Mouse (Mus musculus): ENCODE results near the gene Gatad2a. TPM values are rescaled to one million over a fixed set of nuclear protein-coding genes. Genes with fewer than 3 reads are reported as not detected.

Gene Gatad2a
- polyA plus RNA-seq, 1 experiment from 2014 or later: 26.6 TPM

GRCm38 (mm10) chr8:69876097-69876496, 120.1 kb downstream of the Gatad2a start:
- H3K4me2 ChIP-seq: no peak overlapping the region
- no peaks in the 10 kb centered on the region for H3K9me3 ChIP-seq
- H3K27me3 ChIP-seq: peaks cover 47% of the 10 kb centered on the region
- peaks cover 11% of the 10 kb centered on the region for H3K4me1 ChIP-seq (replicated peaks)
- 50% methylated on average over 10 of the region's 10 CpGs for WGBS
- no peak overlapping the region for H3K9ac ChIP-seq
- H3K27ac ChIP-seq: no peak overlapping the region
- ATAC-seq (ENCODE audit: low FRiP score): no peak
- no peak overlapping the region for H3K4me3 ChIP-seq
- H3K36me3 ChIP-seq: peaks cover 18% of the 10 kb centered on the region

- Histone ChIP-seq H3K27ac (no peak overlapping the region), H3K36me3 (peaks cover 32% of the 10 kb centered on the region), H3K27me3 (peaks cover 33% of the 10 kb centered on the region), H3K9me3 (no peaks in the 10 kb centered on the region), H3K4me2 (no peak overlapping the region), H3K9ac (no peak overlapping the region), H3K4me1 (replicated peaks) (0 out of 2 replicates have a peak, but pooled peaks cover 2% of the 10 kb centered on the region), H3K4me3 (no peak overlapping the region)
- no peak for ATAC-seq (ENCODE audit: low FRiP score)
- 88% methylated on average over 13 of the region's 13 CpGs for WGBS
Measured at GRCm38 (mm10) chr8:69874654-69875053, 121.5 kb downstream of the Gatad2a start.

GRCm38 (mm10) chr8:69874155-69874554, 122.0 kb downstream of the Gatad2a start:
- no peak overlapping the region for H3K4me2 ChIP-seq
- peaks cover 28% of the 10 kb centered on the region for H3K27me3 ChIP-seq
- no peak for ATAC-seq (ENCODE audit: low FRiP score)
- 15% methylated on average over 9 of the region's 9 CpGs for WGBS
- no peak overlapping the region for H3K4me3 ChIP-seq
- H3K4me1 ChIP-seq (replicated peaks): 0 out of 2 replicates have a peak, but pooled peaks cover 2% of the 10 kb centered on the region
- H3K36me3 ChIP-seq: peaks cover 32% of the 10 kb centered on the region
- no peak overlapping the region for H3K27ac ChIP-seq
- no peak overlapping the region for H3K9ac ChIP-seq
- no peaks in the 10 kb centered on the region for H3K9me3 ChIP-seq

GRCm38 (mm10) chr8:69870907-69871306, 125.3 kb downstream of the Gatad2a start:
- Histone ChIP-seq H3K27me3 (0 out of 2 replicates have a peak, but pooled peaks cover under 1% of the 10 kb centered on the region), H3K36me3 (peaks cover 37% of the 10 kb centered on the region), H3K9ac (no peak overlapping the region), H3K9me3 (no peaks in the 10 kb centered on the region), H3K27ac (no peak overlapping the region), H3K4me3 (no peak overlapping the region), H3K4me2 (no peak overlapping the region), H3K4me1 (replicated peaks) (no peaks in the 10 kb centered on the region)
- no peak for ATAC-seq (ENCODE audit: low FRiP score)
- 97% methylated on average over 6 of the region's 6 CpGs for WGBS

GRCm38 (mm10) chr8:69870003-69870765, 126.0 kb downstream of the Gatad2a start:
- no peaks in the 10 kb centered on the region for H3K4me1 ChIP-seq (replicated peaks)
- no peak overlapping the region for H3K4me2 ChIP-seq
- H3K36me3 ChIP-seq: peaks cover 39% of the 10 kb centered on the region
- H3K9ac ChIP-seq: no peak overlapping the region
- 91% methylated on average over 11 of the region's 11 CpGs for WGBS
- no peak overlapping the region for H3K4me3 ChIP-seq
- ATAC-seq (ENCODE audit: low FRiP score): no peak
- no peaks in the 10 kb centered on the region for H3K27me3 ChIP-seq
- no peaks in the 10 kb centered on the region for H3K9me3 ChIP-seq
- H3K27ac ChIP-seq: no peak overlapping the region

GRCm38 (mm10) chr8:69867696-69868326, 128.4 kb downstream of the Gatad2a start:
- no peak for ATAC-seq (ENCODE audit: low FRiP score)
- no peaks in the 10 kb centered on the region for H3K4me1 ChIP-seq (replicated peaks)
- H3K27me3 ChIP-seq: no peaks in the 10 kb centered on the region
- no peak overlapping the region for H3K4me3 ChIP-seq
- WGBS: 80% methylated on average over 5 of the region's 5 CpGs
- H3K27ac ChIP-seq: no peak overlapping the region
- H3K4me2 ChIP-seq: no peak overlapping the region
- no peak overlapping the region for H3K9ac ChIP-seq
- no peaks in the 10 kb centered on the region for H3K9me3 ChIP-seq
- H3K36me3 ChIP-seq: peaks cover 55% of the 10 kb centered on the region

GRCm38 (mm10) chr8:69864180-69864579, 132.0 kb downstream of the Gatad2a start:
- no peak overlapping the region for H3K4me3 ChIP-seq
- no peaks in the 10 kb centered on the region for H3K9me3 ChIP-seq
- H3K27me3 ChIP-seq: no peaks in the 10 kb centered on the region
- no peaks in the 10 kb centered on the region for H3K4me1 ChIP-seq (replicated peaks)
- no peak overlapping the region for H3K27ac ChIP-seq
- no peak overlapping the region; the same call in 1 of the 2 replicates for H3K9ac ChIP-seq
- 74% methylated on average over 5 of the region's 5 CpGs for WGBS
- H3K36me3 ChIP-seq: peaks cover 51% of the 10 kb centered on the region
- no peak overlapping the region for H3K4me2 ChIP-seq
- no peak for ATAC-seq (ENCODE audit: low FRiP score)

- no peaks in the 10 kb centered on the region for H3K27me3 ChIP-seq
- H3K4me3 ChIP-seq: no peak overlapping the region
- no peak overlapping the region for H3K4me2 ChIP-seq
- ATAC-seq (ENCODE audit: low FRiP score): no peak
- peak overlapping the region; percentile 46; the same call in 1 of the 2 replicates for H3K9ac ChIP-seq
- no peak overlapping the region for H3K27ac ChIP-seq
- 92% methylated on average over 5 of the region's 5 CpGs for whole genome bisulfite sequencing
- H3K4me1 ChIP-seq (replicated peaks): no peaks in the 10 kb centered on the region
- no peaks in the 10 kb centered on the region for H3K9me3 ChIP-seq
- H3K36me3 ChIP-seq: peaks cover 55% of the 10 kb centered on the region
Measured at GRCm38 (mm10) chr8:69863387-69864020, 132.7 kb downstream of the Gatad2a start.

- H3K36me3 ChIP-seq: peaks cover 53% of the 10 kb centered on the region
- H3K4me2 ChIP-seq: no peak overlapping the region
- no peak for ATAC-seq (ENCODE audit: low FRiP score)
- H3K9ac ChIP-seq: no peak overlapping the region
- H3K9me3 ChIP-seq: no peaks in the 10 kb centered on the region
- no peak overlapping the region for H3K27ac ChIP-seq
- WGBS: 63% methylated on average over 2 of the region's 2 CpGs
- H3K27me3 ChIP-seq: no peaks in the 10 kb centered on the region
- H3K4me1 ChIP-seq (replicated peaks): no peaks in the 10 kb centered on the region
- H3K4me3 ChIP-seq: no peak overlapping the region
Measured at GRCm38 (mm10) chr8:69861251-69861650, 134.9 kb downstream of the Gatad2a start.

GRCm38 (mm10) chr8:69860807-69861206, 135.4 kb downstream of the Gatad2a start:
- no peak for ATAC-seq (ENCODE audit: low FRiP score)
- 61% methylated on average over 4 of the region's 4 CpGs for WGBS
- Histone ChIP-seq H3K9me3 (no peaks in the 10 kb centered on the region), H3K27ac (no peak overlapping the region), H3K4me3 (no peak overlapping the region), H3K36me3 (peaks cover 50% of the 10 kb centered on the region), H3K4me2 (no peak overlapping the region), H3K4me1 (replicated peaks) (no peaks in the 10 kb centered on the region), H3K27me3 (no peaks in the 10 kb centered on the region), H3K9ac (no peak overlapping the region)

Measured in hindbrain, embryonic 13.5 days (tissue).